Mouse (Mus musculus): ENCODE results near the gene Spata13.

The Spata13 gene

GRCm38 (mm10) chr14:60715686-60716085 lies 81.9 kb downstream of the Spata13 start:
- no peak for DNase-seq (ENCODE audit: low spot score in 2 of 2)

DNA sequence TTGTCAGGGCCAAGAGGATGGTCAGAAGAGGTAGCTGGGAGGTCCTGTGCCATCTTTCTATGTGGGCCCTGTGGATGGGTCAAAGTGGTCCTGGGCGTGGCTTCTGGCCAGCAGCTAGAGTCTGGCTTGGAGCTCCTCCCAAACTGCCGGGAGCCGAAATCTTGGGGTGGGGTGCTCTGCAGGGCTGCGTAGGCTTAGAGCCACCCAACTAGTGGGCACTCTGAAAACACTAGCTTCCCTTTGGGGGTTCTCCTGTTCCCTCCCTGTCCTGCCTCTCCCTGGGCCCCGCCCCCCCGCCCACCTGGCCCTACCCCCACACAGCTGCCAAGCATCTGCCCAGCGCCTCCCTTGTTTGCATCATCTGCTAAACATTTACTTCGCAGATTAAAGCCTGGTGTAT lies 87.5 kb downstream of the Spata13 start:
- no peak for DNase-seq (ENCODE audit: low spot score in 2 of 2)

DNA sequence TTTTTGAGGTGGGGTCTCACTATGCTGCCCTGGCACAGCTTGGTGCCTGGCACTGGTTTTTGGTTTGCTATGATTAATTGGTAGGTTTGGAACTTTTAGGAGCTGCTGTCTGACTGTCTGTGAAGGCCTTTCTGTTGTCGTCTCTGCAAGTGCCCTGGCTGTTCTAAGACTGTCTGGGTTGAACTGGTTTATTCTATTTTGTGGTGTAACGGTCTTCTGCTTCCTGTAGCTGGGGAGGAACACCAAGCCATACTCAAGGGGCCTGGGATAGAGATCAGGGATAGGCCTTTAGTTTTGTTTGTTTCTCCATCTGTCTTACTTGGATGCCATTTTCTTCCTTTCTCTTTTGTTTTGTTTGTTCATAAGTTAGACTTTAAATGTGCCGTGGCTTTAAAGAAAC lies 88.1 kb downstream of the Spata13 start:
- DNase-seq (ENCODE audit: low spot score in 2 of 2): no peak

DNA sequence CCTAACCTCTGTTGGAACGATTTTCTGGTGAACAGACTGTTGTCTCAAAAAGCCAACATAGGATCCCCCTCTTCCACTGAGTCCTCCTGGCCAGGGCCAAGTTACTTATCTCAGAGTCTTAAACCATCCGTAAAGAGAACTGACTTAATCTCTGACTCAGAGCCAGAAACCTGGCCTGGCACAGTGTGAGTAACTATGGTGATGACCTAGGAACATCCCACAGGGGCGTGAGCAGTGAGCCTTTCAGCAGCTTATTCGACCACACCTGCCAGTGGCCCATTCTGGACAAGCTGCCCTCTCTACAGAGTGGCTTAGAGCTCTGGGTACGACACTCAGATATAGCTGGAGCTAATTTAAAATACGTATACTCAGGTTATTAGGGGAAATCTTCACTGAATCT lies 92.3 kb downstream of the Spata13 start:
- no peak for DNase-seq (ENCODE audit: low spot score in 2 of 2)

DNA sequence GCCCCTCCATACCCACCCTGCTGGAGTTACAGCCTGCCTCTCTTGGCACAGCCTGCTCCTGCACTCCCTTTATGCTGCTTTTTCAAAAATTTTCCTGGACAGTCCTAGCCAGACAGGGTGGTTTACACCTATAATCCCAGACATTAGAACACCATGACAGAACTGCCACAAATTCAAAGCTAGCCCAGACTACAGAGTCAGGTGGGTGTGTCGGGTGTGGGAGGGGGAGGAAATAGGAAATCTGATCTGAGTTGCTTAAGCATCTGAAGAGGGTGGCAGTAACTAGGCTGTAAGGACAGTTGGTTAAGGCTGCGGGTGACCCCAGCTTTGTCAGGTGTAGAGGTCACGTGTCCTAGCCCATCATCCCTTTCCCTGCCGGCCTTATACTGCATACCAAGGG lies 93.3 kb downstream of the Spata13 start:
- no peak for DNase-seq (ENCODE audit: low spot score in 2 of 2)

GRCm38 (mm10) chr14:60732081-60732480 lies 98.3 kb downstream of the Spata13 start:
- no peak for DNase-seq (ENCODE audit: low spot score in 2 of 2)

- DNase-seq (ENCODE audit: low spot score in 2 of 2): no peak
Measured at GRCm38 (mm10) chr14:60732787-60733186, 99.0 kb downstream of the Spata13 start.

- DNase-seq (ENCODE audit: low spot score in 2 of 2): no peak
Measured at GRCm38 (mm10) chr14:60733706-60734105, 99.9 kb downstream of the Spata13 start.

GRCm38 (mm10) chr14:60735206-60735605 lies 101.4 kb downstream of the Spata13 start:
- DNase-seq (ENCODE audit: low spot score in 2 of 2): no peak

DNA sequence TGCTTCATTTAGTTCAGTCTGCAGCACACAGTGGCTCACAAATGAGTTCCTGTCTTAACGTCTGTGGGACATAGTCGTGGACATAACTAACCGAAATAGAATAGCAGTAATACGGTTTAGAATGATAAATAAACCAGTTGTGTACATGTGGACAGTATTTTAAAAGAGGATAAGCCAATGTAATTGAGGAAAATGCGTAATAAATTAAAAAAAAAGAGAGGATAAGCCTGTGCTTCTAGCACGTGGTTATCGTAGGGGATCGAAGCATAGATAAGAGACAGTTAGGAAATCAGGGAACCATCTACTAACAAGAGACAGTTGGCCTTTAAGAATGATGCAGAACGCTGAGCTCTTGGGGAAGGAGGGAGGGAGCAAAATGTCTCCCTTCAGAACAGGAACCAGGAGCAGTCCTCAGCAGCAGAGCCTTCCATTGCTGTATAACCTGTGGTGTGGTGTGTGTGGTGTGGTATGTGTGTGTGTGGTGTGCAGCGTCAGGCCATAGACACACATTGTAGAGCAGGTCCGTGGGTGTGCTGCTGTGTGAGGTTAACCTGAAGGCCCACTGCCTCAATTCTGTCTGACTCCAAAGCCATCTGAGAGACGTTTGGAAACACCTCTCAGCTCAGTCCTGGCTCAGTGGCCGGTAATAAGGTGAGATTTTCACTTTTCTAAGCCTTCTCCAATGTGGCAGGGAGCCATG lies 102.2 kb downstream of the Spata13 start:
- no peak for DNase-seq (ENCODE audit: low spot score in 2 of 2)

GRCm38 (mm10) chr14:60736591-60737192 lies 102.9 kb downstream of the Spata13 start:
- no peak for DNase-seq (ENCODE audit: low spot score in 2 of 2)

- DNase-seq (ENCODE audit: low spot score in 2 of 2): no peak
Measured at GRCm38 (mm10) chr14:60737202-60737611, 103.4 kb downstream of the Spata13 start.

DNA sequence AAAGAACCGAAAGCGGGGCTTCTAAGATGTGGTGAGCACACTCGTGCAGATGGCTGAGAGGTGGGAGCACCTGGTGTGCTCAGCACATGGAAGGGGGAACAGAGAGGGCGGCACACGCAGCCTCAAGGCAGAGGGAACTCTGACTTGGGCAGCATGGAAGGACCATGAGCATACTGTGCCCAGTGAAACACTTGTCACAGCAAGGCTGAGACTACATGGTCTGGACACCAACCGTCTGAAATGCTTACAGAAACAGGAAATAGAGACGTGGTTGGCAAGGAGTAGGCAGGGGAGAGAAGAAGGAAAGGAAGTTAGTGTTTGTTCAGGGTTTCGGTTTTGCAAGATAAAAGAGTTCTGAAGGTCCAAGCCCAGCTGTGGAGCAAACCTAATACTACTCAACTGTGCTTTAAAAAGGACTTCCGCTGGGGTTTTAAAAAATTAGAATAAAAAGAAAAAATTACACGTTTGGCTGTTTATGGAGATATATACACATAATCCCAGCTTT lies 104.7 kb downstream of the Spata13 start:
- DNase-seq (ENCODE audit: low spot score in 2 of 2): no peak

GRCm38 (mm10) chr14:60739155-60739554 lies 105.4 kb downstream of the Spata13 start:
- no peak for DNase-seq (ENCODE audit: low spot score in 2 of 2)

DNA sequence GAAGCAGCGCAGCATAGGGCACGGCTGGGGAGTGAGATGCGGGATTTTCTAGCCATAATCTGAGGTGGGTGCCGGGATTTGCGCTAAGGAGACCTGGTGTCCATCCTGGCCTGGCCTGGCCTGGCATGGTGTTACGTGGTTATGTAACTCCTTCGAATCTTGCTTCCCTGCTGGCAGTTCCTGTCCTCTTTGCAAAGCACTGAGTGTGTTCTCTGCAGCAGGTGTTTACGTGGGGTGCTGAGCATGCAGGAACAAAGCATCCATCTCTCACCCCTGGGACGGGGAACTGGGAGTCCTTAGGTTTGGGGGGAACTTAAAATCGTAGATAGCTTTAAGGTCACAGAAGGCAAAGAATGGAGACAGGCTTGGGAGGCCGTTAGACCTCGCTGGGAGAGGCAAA lies 105.8 kb downstream of the Spata13 start:
- no peak for DNase-seq (ENCODE audit: low spot score in 2 of 2)

GRCm38 (mm10) chr14:60740507-60740906 lies 106.7 kb downstream of the Spata13 start:
- no peak for DNase-seq (ENCODE audit: low spot score in 2 of 2)

GRCm38 (mm10) chr14:60741033-60741432 lies 107.2 kb downstream of the Spata13 start:
- DNase-seq (ENCODE audit: low spot score in 2 of 2): no peak

GRCm38 (mm10) chr14:60741490-60741981 lies 107.7 kb downstream of the Spata13 start:
- no peak for DNase-seq (ENCODE audit: low spot score in 2 of 2)

- no peak for DNase-seq (ENCODE audit: low spot score in 2 of 2)
Measured at GRCm38 (mm10) chr14:60743681-60744080, 109.9 kb downstream of the Spata13 start.

GRCm38 (mm10) chr14:60745201-60745600 lies 111.4 kb downstream of the Spata13 start:
- no peak for DNase-seq (ENCODE audit: low spot score in 2 of 2)

DNA sequence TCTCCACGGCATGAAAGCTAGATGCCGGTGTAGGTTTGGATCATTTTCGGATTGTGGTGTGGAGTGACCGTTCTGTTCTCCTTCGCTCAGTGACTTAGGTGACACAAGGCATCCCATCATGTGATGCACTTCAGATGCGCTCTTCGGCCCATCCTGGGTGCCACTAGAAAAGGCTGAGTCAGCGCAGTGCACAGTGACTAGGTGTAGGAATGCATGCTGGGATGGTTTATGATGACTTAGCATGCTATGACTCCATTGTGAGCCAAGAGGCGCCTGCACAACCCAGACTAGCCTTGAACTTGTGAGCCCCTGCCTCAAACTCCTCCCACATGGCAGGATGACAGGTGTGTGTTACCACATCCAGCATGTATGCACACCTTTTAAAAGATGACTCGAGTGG lies 112.3 kb downstream of the Spata13 start:
- DNase-seq (ENCODE audit: low spot score in 2 of 2): no peak

GRCm38 (mm10) chr14:60747154-60747870 lies 113.5 kb downstream of the Spata13 start:
- DNase-seq (ENCODE audit: low spot score in 2 of 2): no peak

GRCm38 (mm10) chr14:60749880-60750279 lies 116.1 kb downstream of the Spata13 start:
- no peak for DNase-seq (ENCODE audit: low spot score in 2 of 2)
